Mouse (Mus musculus): ENCODE measurements around the gene Gpr107.

DNA sequence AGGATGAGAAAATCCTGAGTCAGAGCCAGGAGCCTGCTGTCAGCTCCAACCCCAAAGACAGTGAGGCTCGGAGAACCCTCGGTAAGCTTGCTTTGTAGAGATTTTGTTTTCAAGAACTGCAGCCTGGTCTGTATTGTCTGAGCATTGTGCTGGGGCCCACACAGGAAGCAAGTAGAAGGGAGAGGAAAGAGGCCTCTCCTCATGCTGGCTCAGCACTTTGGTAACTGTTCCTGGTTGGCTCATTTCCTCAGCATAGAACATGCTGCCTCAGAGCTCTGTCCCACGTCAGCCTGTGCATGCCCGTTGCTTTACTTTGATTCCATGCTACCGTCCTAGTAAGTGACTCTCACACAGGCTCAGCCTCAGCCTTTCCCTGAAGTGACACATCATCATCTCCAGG, 19.9 kb downstream of the Gpr107 start:
- TF ChIP-seq CTCF (IDR thresholded peaks at IDR 0.05; ENCODE audit: borderline replicate concordance, extremely low read depth, insufficient read depth, insufficient read length), result no peak
- no peak for TF ChIP-seq POLR2A (IDR thresholded peaks at IDR 0.05; ENCODE audit: borderline replicate concordance, extremely low read depth, insufficient read depth, insufficient read length, poor library complexity, severe bottlenecking)
